Mouse (Mus musculus) lung, embryonic 14.5 days (tissue): Measurements from ENCODE around the gene Runx2. TPM values are rescaled to one million over a fixed set of nuclear protein-coding genes. Genes with fewer than 3 reads are reported as not detected.

Source experiments
- ATAC-seq: fragments of 200-750 bp; cut with Nextera tagmentation; 2 replicates; pipeline ENCODE4 v1.8.0; 2017; ENCODE audit warnings: mild to moderate bottlenecking, moderate TSS enrichment, moderate library complexity; ENCODE audit not compliant: insufficient read depth
- DNase-seq: peaks from one replicate; pipeline ENCODE4 v3.0.0-alpha.2; 2015
- H3K27ac ChIP-seq: fragments of 300-500 bp; sonication (generic); 2 replicates; pipeline ENCODE4 v1.5.1; 2014; ENCODE audit warnings: low read depth, mild to moderate bottlenecking, moderate library complexity
- H3K27me3 ChIP-seq: fragments of 300-500 bp; sonication (generic); 2 replicates; pipeline ENCODE4 v1.6.1; 2014; ENCODE audit warnings: low read length, control low read depth; ENCODE audit not compliant: insufficient read depth
- H3K36me3 ChIP-seq: fragments of 300-500 bp; sonication (generic); 2 replicates; pipeline ENCODE4 v1.6.1; 2014; ENCODE audit warnings: control low read depth; ENCODE audit not compliant: insufficient read depth
- H3K4me1 ChIP-seq: fragments of 300-500 bp; sonication (generic); 2 replicates; pipeline ENCODE4 v1.6.1; 2014; ENCODE audit warnings: antibody characterized with exemption, control low read depth; ENCODE audit not compliant: insufficient read depth
- H3K4me2 ChIP-seq: fragments of 300-500 bp; sonication (generic); 2 replicates; pipeline ENCODE4 v1.6.1; 2014; ENCODE audit warnings: mild to moderate bottlenecking
- H3K4me3 ChIP-seq: fragments of 300-500 bp; sonication (generic); 2 replicates; pipeline ENCODE4 v1.5.1; 2014; ENCODE audit warnings: low read depth, low read length
- H3K9ac ChIP-seq: fragments of 300-500 bp; sonication (generic); 2 replicates; pipeline ENCODE4 v1.6.1; 2014
- H3K9me3 ChIP-seq: fragments of 300-500 bp; sonication (generic); 2 replicates; pipeline ENCODE4 v1.6.1; 2016; ENCODE audit warnings: low read depth, low read length, control low read depth
- CTCF ChIP-seq: IDR thresholded peaks from 2 replicates; pipeline ENCODE4 v1.5.1; 2016; ENCODE audit warnings: antibody characterized with exemption, low read depth
- WGBS: fragments of 180-500 bp; shearing (Covaris S2); extraction: QIAGEN DNeasy Blood & Tissue Kit; methylation state at CpG from one replicate; pipeline ENCODE4 v1.1.7; 2014; 5-methylcytosine and 5-hydroxymethylcytosine counted together
- polyA plus RNA-seq: library from polyadenylated mRNA; unstranded; fragments of >200 nt; fragmentation: Nextera tagmentation; extraction: Ambion mirVana; gene quantifications from 2 replicates; pipeline ENCODE4 v1.2.1, GENCODE M21; 2014

Runx2 gene
- polyA plus RNA-seq, 1 experiment from 2014 or later: 1.3 TPM

DNA sequence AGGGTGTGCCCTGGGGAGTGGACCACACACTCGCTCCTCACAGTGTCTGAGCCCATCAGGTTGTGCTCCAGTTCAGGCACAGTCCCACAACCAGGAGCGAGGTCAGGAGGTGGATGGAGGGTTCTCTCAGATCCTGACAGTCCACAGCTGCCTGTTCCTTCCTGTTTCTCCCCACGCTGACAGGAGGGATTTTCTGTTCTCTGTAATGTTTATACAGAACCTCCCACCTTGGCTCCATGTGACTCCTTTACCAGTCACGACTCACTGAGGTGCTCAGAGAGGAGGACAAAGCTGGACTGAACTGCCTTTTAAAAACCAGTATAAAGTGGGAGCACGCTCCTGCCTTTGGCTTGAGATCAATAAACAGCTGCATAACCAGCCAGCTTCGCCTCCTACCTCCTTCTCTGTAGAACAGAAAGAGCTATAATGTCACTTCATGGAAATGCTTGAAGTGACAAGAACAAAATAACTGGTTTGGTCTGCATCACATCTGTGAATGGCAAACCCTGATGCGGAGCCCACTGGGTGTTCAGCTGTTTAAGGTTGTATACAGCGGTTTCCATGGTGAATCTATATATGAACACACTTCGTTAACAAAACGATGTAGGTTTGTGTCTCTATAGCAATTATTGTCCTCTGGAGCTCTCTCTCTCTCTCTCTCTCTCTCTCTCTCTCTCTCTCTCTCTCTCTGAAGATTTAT is 177.3 kb downstream of the Runx2 start:
- no peak overlapping the region for H3K4me2 ChIP-seq
- H3K4me3 ChIP-seq: no peak overlapping the region
- no peak overlapping the region for H3K27ac ChIP-seq
- H3K9me3 ChIP-seq: no peaks in the 10 kb centered on the region
- no peaks in the 10 kb centered on the region; the same call in 1 of the 2 replicates for H3K4me1 ChIP-seq
- DNase-seq: no peak
- H3K9ac ChIP-seq: no peak overlapping the region
- no peaks in the 10 kb centered on the region for H3K27me3 ChIP-seq
- no peak for TF ChIP-seq CTCF
- no peak for ATAC-seq
- 59% methylated on average over 10 of the region's 10 CpGs for WGBS
- H3K36me3 ChIP-seq: no peaks in the 10 kb centered on the region

- Histone ChIP-seq H3K27me3 (no peaks in the 10 kb centered on the region), H3K4me2 (no peak overlapping the region), H3K4me1 (peaks cover 3% of the 10 kb centered on the region; the same call in 1 of the 2 replicates), H3K4me3 (no peak overlapping the region), H3K36me3 (no peaks in the 10 kb centered on the region), H3K27ac (no peak overlapping the region), H3K9ac (no peak overlapping the region), H3K9me3 (no peaks in the 10 kb centered on the region)
- ATAC-seq (no peak), DNase-seq (no peak)
- WGBS: 69% methylated on average over 5 of the region's 5 CpGs
- no peak for TF ChIP-seq CTCF
Measured at GRCm38 (mm10) chr17:44634486-44634885, 180.1 kb downstream of the Runx2 start.

- H3K4me3 ChIP-seq: no peak overlapping the region
- H3K9ac ChIP-seq: no peak overlapping the region
- TF ChIP-seq CTCF: no peak
- H3K27me3 ChIP-seq: no peaks in the 10 kb centered on the region
- ATAC-seq (no peak), DNase-seq (no peak)
- H3K4me2 ChIP-seq: no peak overlapping the region
- 80% methylated on average over 14 of the region's 14 CpGs for WGBS
- peaks cover 3% of the 10 kb centered on the region; the same call in 1 of the 2 replicates for H3K4me1 ChIP-seq
- H3K36me3 ChIP-seq: no peaks in the 10 kb centered on the region
- no peaks in the 10 kb centered on the region for H3K9me3 ChIP-seq
- H3K27ac ChIP-seq: no peak overlapping the region
Measured at GRCm38 (mm10) chr17:44633607-44634415, 180.8 kb downstream of the Runx2 start.

DNA sequence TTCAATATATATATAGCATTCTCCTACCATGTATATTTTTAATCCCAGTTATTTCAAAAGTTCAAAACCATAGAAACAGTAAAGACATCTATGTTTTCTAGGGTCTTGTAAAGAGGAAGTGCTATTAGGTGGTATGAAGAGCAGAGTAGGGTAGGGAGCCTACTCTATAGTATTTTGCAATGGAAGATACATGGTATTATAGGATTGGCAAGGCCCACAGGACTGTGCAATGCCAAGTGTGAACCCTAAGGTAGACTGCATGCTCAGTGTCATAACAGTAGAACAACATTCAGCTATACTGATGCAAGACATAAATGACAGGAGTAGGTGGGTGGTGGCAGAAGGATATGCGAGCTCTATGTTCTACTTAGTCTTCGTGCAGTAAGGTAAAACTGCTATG is 181.7 kb downstream of the Runx2 start:
- DNase-seq: no peak
- H3K4me2 ChIP-seq: no peak overlapping the region
- H3K4me3 ChIP-seq: no peak overlapping the region
- H3K9ac ChIP-seq: no peak overlapping the region
- H3K27ac ChIP-seq: no peak overlapping the region
- TF ChIP-seq CTCF: no peak
- H3K9me3 ChIP-seq: no peaks in the 10 kb centered on the region
- H3K27me3 ChIP-seq: no peaks in the 10 kb centered on the region
- no peaks in the 10 kb centered on the region for H3K36me3 ChIP-seq
- H3K4me1 ChIP-seq: peaks cover 3% of the 10 kb centered on the region; the same call in 1 of the 2 replicates
- no peak for ATAC-seq
- 93% methylated on average over 2 of the region's 2 CpGs for whole genome bisulfite sequencing

DNA sequence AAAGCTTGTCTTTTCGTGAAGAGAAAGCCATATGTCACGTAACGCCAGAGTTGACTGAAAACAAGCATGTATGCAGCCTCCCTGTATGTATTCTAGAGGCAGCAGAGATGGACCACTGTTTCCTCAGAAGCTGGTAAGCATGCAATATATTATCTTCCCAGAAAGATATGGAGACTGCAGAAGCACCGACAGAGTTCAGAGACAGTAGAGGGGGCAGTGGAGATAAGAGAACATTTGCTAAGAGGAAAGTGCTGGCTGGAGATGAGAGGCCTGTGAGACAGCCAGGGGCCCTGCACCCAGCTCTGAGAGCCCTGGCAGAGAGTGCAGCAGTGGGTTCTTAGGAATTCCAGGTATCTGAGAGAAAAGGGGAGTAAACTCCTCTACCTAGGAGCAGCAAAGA is 182.3 kb downstream of the Runx2 start:
- 58% methylated on average over 4 of the region's 4 CpGs for WGBS
- H3K4me3 ChIP-seq: no peak overlapping the region
- H3K36me3 ChIP-seq: no peaks in the 10 kb centered on the region
- ATAC-seq: no peak
- H3K27me3 ChIP-seq: no peaks in the 10 kb centered on the region
- no peak overlapping the region for H3K27ac ChIP-seq
- no peak overlapping the region for H3K4me2 ChIP-seq
- no peak overlapping the region for H3K9ac ChIP-seq
- DNase-seq: no peak
- H3K9me3 ChIP-seq: no peaks in the 10 kb centered on the region
- H3K4me1 ChIP-seq: peaks cover 3% of the 10 kb centered on the region; the same call in 1 of the 2 replicates
- no peak for TF ChIP-seq CTCF

DNA sequence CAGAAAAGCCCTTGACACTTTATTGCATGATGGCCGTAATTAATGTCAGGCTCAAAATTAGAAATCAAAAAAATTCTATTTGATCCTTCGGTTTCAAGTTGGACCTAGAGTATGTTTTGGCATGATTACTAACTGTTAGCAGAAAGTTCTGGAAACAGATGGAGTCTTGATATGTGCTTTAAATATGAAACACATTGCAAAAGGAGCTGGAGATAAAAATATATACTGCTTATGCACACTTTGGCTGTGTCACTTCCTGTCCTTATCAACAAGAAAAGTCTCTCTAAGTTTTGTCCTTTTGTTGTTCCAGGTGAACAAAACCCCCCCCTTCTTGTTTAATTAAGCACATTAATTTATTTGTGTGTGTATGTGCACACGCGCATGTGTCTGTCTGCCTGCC is 183.0 kb downstream of the Runx2 start:
- Histone ChIP-seq H3K4me1 (peaks cover 3% of the 10 kb centered on the region; the same call in 1 of the 2 replicates), H3K4me2 (no peak overlapping the region), H3K36me3 (no peaks in the 10 kb centered on the region), H3K27me3 (no peaks in the 10 kb centered on the region), H3K27ac (no peak overlapping the region), H3K4me3 (no peak overlapping the region), H3K9me3 (no peaks in the 10 kb centered on the region), H3K9ac (no peak overlapping the region)
- ATAC-seq: no peak
- 78% methylated on average over 4 of the region's 4 CpGs for WGBS
- no peak for TF ChIP-seq CTCF
- DNase-seq: no peak

GRCm38 (mm10) chr17:44627317-44627716 is 187.3 kb downstream of the Runx2 start:
- Histone ChIP-seq H3K27me3 (no peaks in the 10 kb centered on the region), H3K4me3 (no peak overlapping the region), H3K4me2 (no peak overlapping the region), H3K4me1 (peaks cover 10% of the 10 kb centered on the region), H3K9me3 (no peaks in the 10 kb centered on the region), H3K27ac (no peak overlapping the region), H3K36me3 (no peaks in the 10 kb centered on the region), H3K9ac (no peak overlapping the region)
- DNase-seq (no peak), ATAC-seq (no peak)
- 78% methylated on average over 6 of the region's 6 CpGs for WGBS
- TF ChIP-seq CTCF: no peak
